Mouse (Mus musculus) myocyte (in vitro differentiated cells): ENCODE measurements at regions not wholly inside any gene's neighbourhood (a gene's known extent, or its start where the extent isn't known, plus 50 kb on each side); places are given as distances from the start of the nearest gene placed in this dataset.

ENCODE experiments used
- CEBPB ChIP-seq: IDR thresholded peaks from 2 replicates; pipeline ENCODE4 v1.6.1; 2011; ENCODE audit warnings: mild to moderate bottlenecking, moderate library complexity; ENCODE audit not compliant: poor library complexity, insufficient read depth, severe bottlenecking
- E2F4 ChIP-seq: IDR thresholded peaks from one replicate; pipeline ENCODE4 v1.6.1; 2011; ENCODE audit warnings: mild to moderate bottlenecking, control low read depth, moderate library complexity; ENCODE audit not compliant: insufficient read depth
- POLR2A ChIP-seq: IDR thresholded peaks from one replicate; pipeline ENCODE4 v1.6.1; 2011; ENCODE audit warnings: low read depth, mild to moderate bottlenecking, control low read depth, moderate library complexity; ENCODE audit not compliant: insufficient read length

- no peak for TF ChIP-seq POLR2A
- TF ChIP-seq CEBPB: no peak
- TF ChIP-seq E2F4: no peak
Observed at GRCm38 (mm10) chr11:34980210-34980609, 140.8 kb upstream of the Slit3 start.
